Mouse (Mus musculus) kidney, embryonic 16.5 days (tissue): ENCODE measurements at regions not wholly inside any gene's neighbourhood (a gene's known extent, or its start where the extent isn't known, plus 50 kb on each side); places are given as distances from the start of the nearest gene placed in this dataset.

Experiments used
- ATAC-seq: fragments of 200-750 bp; cut with Nextera tagmentation; 2 replicates; pipeline ENCODE4 v1.8.0; 2017; ENCODE audit warnings: moderate TSS enrichment; ENCODE audit not compliant: low FRiP score, low TSS enrichment
- H3K27ac ChIP-seq: fragments of 300-500 bp; sonication (generic); 2 replicates; pipeline ENCODE4 v1.5.1; 2014; ENCODE audit warnings: low read length
- H3K27me3 ChIP-seq: fragments of 300-500 bp; sonication (generic); 2 replicates; pipeline ENCODE4 v1.6.1; 2014; ENCODE audit warnings: low read length, control low read depth, mixed read lengths; ENCODE audit not compliant: insufficient read depth
- H3K36me3 ChIP-seq: fragments of 300-500 bp; sonication (generic); 2 replicates; pipeline ENCODE4 v1.6.1; 2014; ENCODE audit warnings: low read length, control low read depth, mixed read lengths; ENCODE audit not compliant: insufficient read depth
- H3K4me1 ChIP-seq: fragments of 300-500 bp; sonication (generic); 2 replicates; pipeline ENCODE4 v1.6.1; 2014; ENCODE audit warnings: low read length, control low read depth, mixed read lengths; ENCODE audit not compliant: insufficient read depth
- H3K4me2 ChIP-seq: fragments of 300-500 bp; sonication (generic); replicated peaks from 2 replicates; pipeline ENCODE4 v1.6.1; 2014; ENCODE audit warnings: low read depth, low read length
- H3K4me3 ChIP-seq: fragments of 300-500 bp; sonication (generic); 2 replicates; pipeline ENCODE4 v1.5.1; 2014; ENCODE audit warnings: mild to moderate bottlenecking, low read length
- H3K9ac ChIP-seq: fragments of 300-500 bp; sonication (generic); replicated peaks from 2 replicates; pipeline ENCODE4 v1.6.1; 2014; ENCODE audit warnings: low read length
- H3K9me3 ChIP-seq: fragments of 300-500 bp; sonication (generic); 2 replicates; pipeline ENCODE4 v1.6.1; 2016; ENCODE audit warnings: low read length, control low read depth
- WGBS: fragments of 180-500 bp; shearing (Covaris S2); extraction: QIAGEN DNeasy Blood & Tissue Kit; methylation state at CpG from one replicate; pipeline ENCODE4 v1.1.7; 2014; 5-methylcytosine and 5-hydroxymethylcytosine counted together

- ATAC-seq: 0 out of 2 replicates have a peak, but pooled peaks have one; percentile 35
- Histone ChIP-seq H3K36me3 (no peaks in the 10 kb centered on the region), H3K4me3 (no peak overlapping the region), H3K4me2 (no peak overlapping the region), H3K4me1 (peaks cover 26% of the 10 kb centered on the region), H3K27ac (peak overlapping the region; percentile 50), H3K9me3 (no peaks in the 10 kb centered on the region), H3K27me3 (no peaks in the 10 kb centered on the region), H3K9ac (no peak overlapping the region)
- 7% methylated on average over 10 of the region's 12 CpGs for WGBS
Observed at GRCm38 (mm10) chr4:150730061-150730812, 78.3 kb upstream of the Slc45a1 start.

GRCm38 (mm10) chr4:150726539-150726938 lies 74.6 kb upstream of the Slc45a1 start:
- peaks cover 36% of the 10 kb centered on the region for H3K4me1 ChIP-seq
- H3K27ac ChIP-seq: no peak overlapping the region
- no peak overlapping the region for H3K4me2 ChIP-seq
- no peaks in the 10 kb centered on the region for H3K9me3 ChIP-seq
- H3K36me3 ChIP-seq: no peaks in the 10 kb centered on the region
- 59% methylated on average over 4 of the region's 4 CpGs for WGBS
- no peak overlapping the region for H3K9ac ChIP-seq
- H3K27me3 ChIP-seq: no peaks in the 10 kb centered on the region
- no peak overlapping the region for H3K4me3 ChIP-seq
- no peak for ATAC-seq

- H3K27ac ChIP-seq: no peak overlapping the region
- H3K36me3 ChIP-seq: no peaks in the 10 kb centered on the region
- H3K4me3 ChIP-seq: no peak overlapping the region
- no peaks in the 10 kb centered on the region for H3K9me3 ChIP-seq
- no peaks in the 10 kb centered on the region for H3K27me3 ChIP-seq
- H3K9ac ChIP-seq: no peak overlapping the region
- 79% methylated on average over 3 of the region's 3 CpGs for WGBS
- H3K4me2 ChIP-seq: no peak overlapping the region
- H3K4me1 ChIP-seq: peaks cover 34% of the 10 kb centered on the region
- ATAC-seq: no peak
Observed at GRCm38 (mm10) chr4:150726136-150726480, 74.1 kb upstream of the Slc45a1 start.

- Histone ChIP-seq H3K4me1 (peaks cover 31% of the 10 kb centered on the region), H3K36me3 (no peaks in the 10 kb centered on the region), H3K9me3 (no peaks in the 10 kb centered on the region), H3K4me2 (no peak overlapping the region), H3K27me3 (no peaks in the 10 kb centered on the region), H3K4me3 (no peak overlapping the region), H3K27ac (peak overlapping the region; percentile 23), H3K9ac (no peak overlapping the region)
- WGBS: 48% methylated on average over 17 of the region's 17 CpGs
- ATAC-seq: 0 out of 2 replicates have a peak, but pooled peaks have one; percentile 5
Observed at GRCm38 (mm10) chr4:150725443-150726135, 73.6 kb upstream of the Slc45a1 start.

DNA sequence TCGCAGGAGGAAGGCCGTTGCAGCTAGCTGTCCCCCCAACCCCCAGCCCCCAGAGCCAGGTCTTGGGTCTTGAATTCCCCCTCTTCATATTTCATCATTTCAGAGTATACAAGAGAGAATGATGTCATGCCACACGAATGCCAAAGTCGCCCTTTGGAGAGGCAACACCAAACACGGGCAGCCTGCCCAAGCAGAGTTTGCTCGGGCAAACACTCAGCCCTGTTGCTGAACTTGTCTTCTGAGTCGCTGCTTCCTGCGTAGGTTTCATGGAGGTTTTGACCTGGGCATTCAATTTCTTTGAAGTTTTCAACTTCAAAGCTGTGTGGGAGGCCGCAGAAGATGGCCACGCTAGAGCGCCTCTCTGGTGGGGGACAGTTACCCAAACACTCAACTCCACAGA lies 72.8 kb upstream of the Slc45a1 start:
- Histone ChIP-seq H3K4me1 (peaks cover 24% of the 10 kb centered on the region), H3K9me3 (no peaks in the 10 kb centered on the region), H3K27me3 (no peaks in the 10 kb centered on the region), H3K4me3 (no peak overlapping the region), H3K36me3 (no peaks in the 10 kb centered on the region), H3K9ac (no peak overlapping the region), H3K4me2 (0 out of 2 replicates have a peak overlapping the region, but pooled peaks have one; percentile 2), H3K27ac (peak overlapping the region; percentile 23; the same call in 1 of the 2 replicates)
- 31% methylated on average over 11 of the region's 11 CpGs for WGBS
- ATAC-seq: 0 out of 2 replicates have a peak, but pooled peaks have one; percentile 11

DNA sequence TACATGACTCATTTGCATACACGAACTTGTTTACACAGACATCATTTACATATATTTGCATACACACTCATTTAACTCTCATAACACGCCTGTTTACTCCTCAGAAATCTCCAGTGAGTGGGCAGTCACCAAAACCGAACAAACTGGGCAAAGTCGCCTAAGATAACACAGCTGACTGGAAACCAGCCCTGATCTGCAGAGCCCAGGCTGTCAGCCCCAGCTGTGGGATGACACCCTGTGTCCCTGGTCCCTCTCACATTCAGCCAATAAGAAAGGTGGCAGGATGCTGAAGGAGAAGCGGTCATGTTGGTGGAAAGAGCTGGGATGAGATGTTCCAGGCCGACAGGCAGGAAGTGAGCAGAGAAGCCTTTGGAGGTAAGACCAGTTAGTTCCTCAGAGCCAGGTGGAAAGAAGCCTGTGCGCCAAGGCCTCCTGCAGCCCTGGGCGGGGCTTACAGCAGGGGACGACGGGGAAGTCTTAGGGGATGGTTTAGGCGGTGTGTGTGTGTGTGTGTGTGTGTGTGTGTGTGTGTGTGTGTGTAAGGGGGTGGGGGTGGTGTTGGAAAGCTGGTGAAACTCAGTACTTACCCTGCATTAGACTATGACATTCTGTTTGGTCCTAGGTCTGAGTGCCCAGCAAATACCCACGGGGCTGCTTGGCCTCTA lies 69.8 kb upstream of the Slc45a1 start:
- Histone ChIP-seq H3K27me3 (no peaks in the 10 kb centered on the region), H3K27ac (no peak overlapping the region), H3K4me1 (peaks cover 28% of the 10 kb centered on the region), H3K9me3 (no peaks in the 10 kb centered on the region), H3K4me2 (no peak overlapping the region), H3K9ac (no peak overlapping the region), H3K36me3 (no peaks in the 10 kb centered on the region), H3K4me3 (no peak overlapping the region)
- no peak for ATAC-seq
- 59% methylated on average over 12 of the region's 12 CpGs for WGBS

DNA sequence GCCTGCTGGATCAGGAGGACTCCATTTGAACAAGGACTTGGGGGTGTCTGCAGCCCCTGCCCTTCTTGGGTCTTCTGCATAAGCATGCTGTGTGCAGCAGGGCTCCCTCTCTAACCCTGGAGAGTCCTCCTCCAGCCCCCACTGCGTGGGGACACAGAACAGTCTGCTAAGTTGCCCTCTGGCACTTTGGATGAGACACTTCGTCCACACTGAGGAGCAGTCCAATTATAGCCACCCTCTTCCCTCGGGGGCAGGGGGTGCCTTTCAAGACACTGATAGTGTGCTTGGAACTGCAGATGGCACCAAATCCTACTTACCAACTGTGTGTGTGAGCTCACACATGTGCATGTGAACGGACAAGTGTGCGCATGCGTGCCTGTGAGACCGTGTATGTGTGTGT lies 65.9 kb upstream of the Slc45a1 start:
- Histone ChIP-seq H3K4me1 (peaks cover 23% of the 10 kb centered on the region), H3K9me3 (no peaks in the 10 kb centered on the region), H3K27ac (peak overlapping the region; percentile 34; the same call in 1 of the 2 replicates), H3K4me3 (no peak overlapping the region), H3K4me2 (no peak overlapping the region; the same call in 1 of the 2 replicates), H3K36me3 (no peaks in the 10 kb centered on the region), H3K27me3 (no peaks in the 10 kb centered on the region), H3K9ac (peak overlapping the region; percentile 51)
- no peak for ATAC-seq
- 67% methylated on average over 7 of the region's 7 CpGs for WGBS

- Histone ChIP-seq H3K36me3 (no peaks in the 10 kb centered on the region), H3K4me1 (peaks cover 27% of the 10 kb centered on the region), H3K27ac (no peak overlapping the region), H3K27me3 (no peaks in the 10 kb centered on the region), H3K9ac (no peak overlapping the region), H3K4me2 (no peak overlapping the region), H3K9me3 (no peaks in the 10 kb centered on the region), H3K4me3 (no peak overlapping the region)
- 57% methylated on average over 2 of the region's 2 CpGs for WGBS
- ATAC-seq: no peak; the same call in 1 of the 2 replicates
Observed at GRCm38 (mm10) chr4:150715051-150715450, 63.1 kb upstream of the Slc45a1 start.

- Histone ChIP-seq H3K27me3 (no peaks in the 10 kb centered on the region), H3K27ac (peak overlapping the region; percentile 45; the same call in 1 of the 2 replicates), H3K4me3 (no peak overlapping the region), H3K4me1 (peaks cover 41% of the 10 kb centered on the region), H3K9ac (no peak overlapping the region), H3K9me3 (no peaks in the 10 kb centered on the region), H3K4me2 (no peak overlapping the region), H3K36me3 (no peaks in the 10 kb centered on the region)
- no peak for ATAC-seq
- WGBS: 36% methylated on average over 5 of the region's 5 CpGs
Observed at GRCm38 (mm10) chr4:150713291-150713690, 61.3 kb upstream of the Slc45a1 start.
